Mouse (Mus musculus): Measurements from ENCODE around the gene Usf3. TPM values are rescaled to one million over a fixed set of nuclear protein-coding genes. Genes with fewer than 3 reads are reported as not detected.
A peak's percentile ranks its signal among the peaks of the same experiment; 100 is the strongest.

Gene Usf3
- polyA plus RNA-seq (2015; fragmentation: Nextera tagmentation; extraction: Ambion mirVana) = 1.9 and 2.1 TPM in 2 replicates

- peaks cover 15% of the 10 kb centered on the region for H3K4me1 ChIP-seq (ENCODE audit: control insufficient read depth, insufficient read depth, low read depth, low read length)
- peak within 1 kb of the TSS; percentile 75 for H3K4me2 ChIP-seq (ENCODE audit: low read length)
- peak; percentile 72 for ATAC-seq
- peak within 1 kb of the TSS; percentile 96 for H3K4me3 ChIP-seq (ENCODE audit: low read length)
- H3K9ac ChIP-seq (ENCODE audit: low read depth, low read length) = peak within 1 kb of the TSS; percentile 98
- under 1% methylated on average over 34 of the region's 77 CpGs for WGBS
- no peaks in the 10 kb centered on the region for H3K36me3 ChIP-seq (ENCODE audit: control insufficient read depth, insufficient read depth, low read length)
- H3K27me3 ChIP-seq (replicated peaks; ENCODE audit: control insufficient read depth, insufficient read depth, low read length) = no peaks in the 10 kb centered on the region
- peak within 1 kb of the TSS; percentile 94 for H3K27ac ChIP-seq (ENCODE audit: low read depth, low read length)
- no peaks in the 10 kb centered on the region for H3K9me3 ChIP-seq (ENCODE audit: control insufficient read depth, low read length)
Observed at GRCm38 (mm10) chr16:44173155-44173941, at the start of gene Usf3. TSS of gene Usf3 (plus strand) at chr16:44173246.

GRCm38 (mm10) chr16:44123786-44124185 is 49.3 kb upstream of the Usf3 start:
- Histone ChIP-seq H3K9me3 (ENCODE audit: control insufficient read depth, low read length) (no peaks in the 10 kb centered on the region), H3K4me3 (ENCODE audit: low read length) (no peak overlapping the region), H3K27me3 (replicated peaks; ENCODE audit: control insufficient read depth, insufficient read depth, low read length) (no peaks in the 10 kb centered on the region), H3K4me1 (ENCODE audit: control insufficient read depth, insufficient read depth, low read depth, low read length) (no peaks in the 10 kb centered on the region), H3K4me2 (ENCODE audit: low read length) (no peak overlapping the region), H3K27ac (ENCODE audit: low read depth, low read length) (no peak overlapping the region), H3K9ac (ENCODE audit: low read depth, low read length) (no peak overlapping the region), H3K36me3 (ENCODE audit: control insufficient read depth, insufficient read depth, low read length) (no peaks in the 10 kb centered on the region; the same call in 1 of the 2 replicates)
- 62% methylated on average over 2 of the region's 2 CpGs for WGBS
- no peak for ATAC-seq

- Histone ChIP-seq H3K27ac (ENCODE audit: low read depth, low read length) (no peak overlapping the region), H3K9ac (ENCODE audit: low read depth, low read length) (no peak overlapping the region), H3K4me2 (ENCODE audit: low read length) (no peak overlapping the region), H3K4me3 (ENCODE audit: low read length) (no peak overlapping the region), H3K36me3 (ENCODE audit: control insufficient read depth, insufficient read depth, low read length) (no peaks in the 10 kb centered on the region; the same call in 1 of the 2 replicates), H3K27me3 (replicated peaks; ENCODE audit: control insufficient read depth, insufficient read depth, low read length) (no peaks in the 10 kb centered on the region), H3K9me3 (ENCODE audit: control insufficient read depth, low read length) (no peaks in the 10 kb centered on the region), H3K4me1 (ENCODE audit: control insufficient read depth, insufficient read depth, low read depth, low read length) (no peaks in the 10 kb centered on the region)
- ATAC-seq = no peak
- WGBS = 81% methylated on average over 1 of the region's 1 CpGs
Observed at GRCm38 (mm10) chr16:44124713-44125112, 48.3 kb upstream of the Usf3 start.

GRCm38 (mm10) chr16:44125436-44125835 is 47.6 kb upstream of the Usf3 start:
- Histone ChIP-seq H3K4me1 (ENCODE audit: control insufficient read depth, insufficient read depth, low read depth, low read length) (no peaks in the 10 kb centered on the region), H3K27ac (ENCODE audit: low read depth, low read length) (no peak overlapping the region), H3K4me2 (ENCODE audit: low read length) (no peak overlapping the region), H3K4me3 (ENCODE audit: low read length) (no peak overlapping the region), H3K36me3 (ENCODE audit: control insufficient read depth, insufficient read depth, low read length) (no peaks in the 10 kb centered on the region), H3K27me3 (replicated peaks; ENCODE audit: control insufficient read depth, insufficient read depth, low read length) (no peaks in the 10 kb centered on the region), H3K9ac (ENCODE audit: low read depth, low read length) (no peak overlapping the region), H3K9me3 (ENCODE audit: control insufficient read depth, low read length) (no peaks in the 10 kb centered on the region)
- ATAC-seq = no peak
- WGBS = 83% methylated on average over 2 of the region's 2 CpGs

GRCm38 (mm10) chr16:44126437-44126836 is 46.6 kb upstream of the Usf3 start:
- no peaks in the 10 kb centered on the region for H3K36me3 ChIP-seq (ENCODE audit: control insufficient read depth, insufficient read depth, low read length)
- H3K9me3 ChIP-seq (ENCODE audit: control insufficient read depth, low read length) = no peaks in the 10 kb centered on the region
- H3K4me2 ChIP-seq (ENCODE audit: low read length) = no peak overlapping the region
- 72% methylated on average over 4 of the region's 4 CpGs for WGBS
- H3K4me1 ChIP-seq (ENCODE audit: control insufficient read depth, insufficient read depth, low read depth, low read length) = no peaks in the 10 kb centered on the region
- H3K27me3 ChIP-seq (replicated peaks; ENCODE audit: control insufficient read depth, insufficient read depth, low read length) = no peaks in the 10 kb centered on the region
- no peak overlapping the region for H3K27ac ChIP-seq (ENCODE audit: low read depth, low read length)
- H3K9ac ChIP-seq (ENCODE audit: low read depth, low read length) = no peak overlapping the region
- H3K4me3 ChIP-seq (ENCODE audit: low read length) = no peak overlapping the region
- ATAC-seq = no peak

- WGBS = 89% methylated on average over 4 of the region's 4 CpGs
- ATAC-seq = no peak
- H3K36me3 ChIP-seq (ENCODE audit: control insufficient read depth, insufficient read depth, low read length) = no peaks in the 10 kb centered on the region
Observed at GRCm38 (mm10) chr16:44132300-44132699, 40.7 kb upstream of the Usf3 start.

GRCm38 (mm10) chr16:44133187-44133586 is 39.9 kb upstream of the Usf3 start:
- ATAC-seq = no peak
- H3K4me1 ChIP-seq (ENCODE audit: control insufficient read depth, insufficient read depth, low read depth, low read length) = peaks cover 11% of the 10 kb centered on the region
- no peak overlapping the region for H3K9ac ChIP-seq (ENCODE audit: low read depth, low read length)
- H3K36me3 ChIP-seq (ENCODE audit: control insufficient read depth, insufficient read depth, low read length) = no peaks in the 10 kb centered on the region
- H3K4me2 ChIP-seq (ENCODE audit: low read length) = no peak overlapping the region
- no peaks in the 10 kb centered on the region for H3K9me3 ChIP-seq (ENCODE audit: control insufficient read depth, low read length)
- H3K4me3 ChIP-seq (ENCODE audit: low read length) = no peak overlapping the region
- no peaks in the 10 kb centered on the region for H3K27me3 ChIP-seq (replicated peaks; ENCODE audit: control insufficient read depth, insufficient read depth, low read length)
- WGBS = 90% methylated on average over 3 of the region's 3 CpGs
- no peak overlapping the region for H3K27ac ChIP-seq (ENCODE audit: low read depth, low read length)

More at GRCm38 (mm10) chr16:44132300-44132699, 40.7 kb upstream of the Usf3 start:
- Histone ChIP-seq H3K4me1 (ENCODE audit: control insufficient read depth, insufficient read depth, low read depth, low read length) (peaks cover 3% of the 10 kb centered on the region; the same call in 1 of the 2 replicates), H3K4me2 (ENCODE audit: low read length) (no peak overlapping the region), H3K4me3 (ENCODE audit: low read length) (no peak overlapping the region), H3K27ac (ENCODE audit: low read depth, low read length) (no peak overlapping the region), H3K9ac (ENCODE audit: low read depth, low read length) (no peak overlapping the region), H3K27me3 (replicated peaks; ENCODE audit: control insufficient read depth, insufficient read depth, low read length) (no peaks in the 10 kb centered on the region), H3K9me3 (ENCODE audit: control insufficient read depth, low read length) (no peaks in the 10 kb centered on the region)

- Histone ChIP-seq H3K27ac (ENCODE audit: low read depth, low read length) (no peak overlapping the region), H3K4me3 (ENCODE audit: low read length) (no peak overlapping the region), H3K9ac (ENCODE audit: low read depth, low read length) (no peak overlapping the region), H3K9me3 (ENCODE audit: control insufficient read depth, low read length) (no peaks in the 10 kb centered on the region), H3K4me1 (ENCODE audit: control insufficient read depth, insufficient read depth, low read depth, low read length) (peaks cover 15% of the 10 kb centered on the region), H3K36me3 (ENCODE audit: control insufficient read depth, insufficient read depth, low read length) (no peaks in the 10 kb centered on the region), H3K27me3 (replicated peaks; ENCODE audit: control insufficient read depth, insufficient read depth, low read length) (no peaks in the 10 kb centered on the region), H3K4me2 (ENCODE audit: low read length) (no peak overlapping the region)
- 91% methylated on average over 6 of the region's 6 CpGs for WGBS
- ATAC-seq = no peak
Observed at GRCm38 (mm10) chr16:44136511-44137021, 36.5 kb upstream of the Usf3 start.

- H3K4me3 ChIP-seq (ENCODE audit: low read length) = peak overlapping the region; percentile 98
- 2% methylated on average over 24 of the region's 24 CpGs for WGBS
- H3K4me2 ChIP-seq (ENCODE audit: low read length) = peak overlapping the region; percentile 74
- ATAC-seq = peak; percentile 64
- peaks cover 16% of the 10 kb centered on the region for H3K4me1 ChIP-seq (ENCODE audit: control insufficient read depth, insufficient read depth, low read depth, low read length)
- no peaks in the 10 kb centered on the region for H3K36me3 ChIP-seq (ENCODE audit: control insufficient read depth, insufficient read depth, low read length)
- no peaks in the 10 kb centered on the region for H3K9me3 ChIP-seq (ENCODE audit: control insufficient read depth, low read length)
- H3K9ac ChIP-seq (ENCODE audit: low read depth, low read length) = peak overlapping the region; percentile 85
- H3K27ac ChIP-seq (ENCODE audit: low read depth, low read length) = peak overlapping the region; percentile 99
- no peaks in the 10 kb centered on the region for H3K27me3 ChIP-seq (replicated peaks; ENCODE audit: control insufficient read depth, insufficient read depth, low read length)
Observed at GRCm38 (mm10) chr16:44138377-44138978, 34.6 kb upstream of the Usf3 start.
